Mouse (Mus musculus) megakaryocyte, embryonic 14.5 days (primary cell): Measurements from ENCODE around the gene Ntm.

Experiments
- FLI1 ChIP-seq: IDR thresholded peaks from 2 replicates; pipeline ENCODE4 v1.6.1; 2012; ENCODE audit warnings: low read length, inconsistent platforms, mixed read lengths
- GATA1 ChIP-seq: IDR thresholded peaks from 3 replicates; pipeline ENCODE4 v1.6.1; 2012; ENCODE audit warnings: mixed read lengths, low read length, inconsistent platforms, borderline replicate concordance

- no peak for TF ChIP-seq GATA1
- no peak for TF ChIP-seq FLI1
These were observed 311.1 kb downstream of the Ntm start for GRCm38 (mm10) chr9:29651856-29652255.
